Mouse (Mus musculus) cerebellum, adult 2 months (tissue): ENCODE results near the gene Dazap1. TPM values are rescaled to one million over a fixed set of nuclear protein-coding genes. Genes with fewer than 3 reads are reported as not detected.
A peak's percentile ranks its signal among the peaks of the same experiment; 100 is the strongest.

ENCODE experiments used
- DNase-seq, 2 experiments: peaks; one replicate each; pipeline ENCODE4 v3.0.0; 2021
- H3K27ac ChIP-seq: fragments of 200-500 bp; 2 replicates; pipeline ENCODE4 v1.5.1; 2012; ENCODE audit warnings: low read length, control low read depth, inconsistent platforms; ENCODE audit not compliant: insufficient read depth
- H3K27me3 ChIP-seq: fragments of 200-500 bp; 2 replicates; pipeline ENCODE4 v1.6.1; 2012; ENCODE audit warnings: inconsistent platforms, mild to moderate bottlenecking, low read length, moderate library complexity; ENCODE audit not compliant: control insufficient read depth, insufficient read depth
- H3K4me1 ChIP-seq: fragments of 200-500 bp; 2 replicates; pipeline ENCODE4 v1.6.1; 2011; ENCODE audit warnings: low read length; ENCODE audit not compliant: control insufficient read depth, insufficient read depth
- H3K4me3 ChIP-seq: fragments of 200-500 bp; replicated peaks from 2 replicates; pipeline ENCODE3; 2011; ENCODE audit warnings: mild to moderate bottlenecking, low read depth, low read length, control low read depth; ENCODE audit not compliant: insufficient read depth
- CTCF ChIP-seq: fragments of 200-500 bp; IDR thresholded peaks from 2 replicates; pipeline ENCODE4 v1.5.1; 2011; ENCODE audit warnings: low read depth, mild to moderate bottlenecking, control low read depth, low read length, moderate library complexity, borderline replicate concordance; ENCODE audit not compliant: insufficient read depth
- POLR2A ChIP-seq: fragments of 200-500 bp; IDR thresholded peaks from 2 replicates; pipeline ENCODE4 v1.6.1; 2011; ENCODE audit warnings: low read length, control low read depth, borderline replicate concordance; ENCODE audit not compliant: insufficient read depth
- WGBS: fragments of 180-500 bp; shearing (Covaris S2); methylation state at CpG from one replicate; pipeline ENCODE4 v1.1.7; 2018; 5-methylcytosine and 5-hydroxymethylcytosine counted together
- polyA plus RNA-seq: library from polyadenylated mRNA; depleted of rRNA; stranded (reverse); fragments of >200 nt; gene quantifications from 2 replicates; pipeline ENCODE4 v1.2.3, GENCODE M21; 2012; rRNA removed

The Dazap1 gene
- polyA plus RNA-seq, 1 experiment, result 90.2 TPM

GRCm38 (mm10) chr10:80329273-80330081 lies 68.2 kb downstream of the Dazap1 start, which contains the start of the genes Pcsk4 and Reep6:
Gene Pcsk4, minus strand, starts transcription at chr10:80329498.
Gene Reep6, plus strand, starts transcription at chr10:80329953.
- peaks cover 29% of the 10 kb centered on the region for H3K4me1 ChIP-seq
- H3K27ac ChIP-seq, result no peak within 1 kb of the TSS
- no peaks in the 10 kb centered on the region for H3K27me3 ChIP-seq
- H3K4me3 ChIP-seq, result peak within 1 kb of the TSS; percentile 64
- TF ChIP-seq POLR2A, result no peak
- TF ChIP-seq CTCF, result no peak
- DNase-seq, result peak; percentile 91 to 96
- WGBS, result 5% methylated on average over 36 of the region's 36 CpGs

DNA sequence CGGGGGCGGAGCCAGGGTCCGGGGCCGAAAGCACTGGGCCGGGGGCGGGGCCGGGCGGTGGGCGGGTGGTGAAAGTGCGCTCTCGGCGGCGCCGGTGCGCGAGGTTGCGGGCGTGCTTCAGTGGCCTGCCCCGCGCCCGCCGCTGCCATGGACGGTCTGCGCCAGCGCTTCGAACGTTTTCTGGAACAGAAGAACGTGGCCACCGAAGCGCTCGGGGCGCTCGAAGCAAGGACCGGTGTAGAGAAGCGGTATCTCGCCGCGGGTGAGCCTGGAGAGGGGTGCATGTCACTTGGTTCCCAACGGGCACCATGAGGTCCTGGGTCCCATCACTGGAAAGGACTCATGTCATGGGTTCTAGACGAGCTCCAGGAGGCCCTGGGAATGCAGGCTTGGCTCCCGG lies 68.8 kb downstream of the Dazap1 start:
- H3K4me1 ChIP-seq, result peaks cover 29% of the 10 kb centered on the region
- no peaks in the 10 kb centered on the region for H3K27me3 ChIP-seq
- TF ChIP-seq POLR2A (no peak), CTCF (no peak)
- no peak overlapping the region for H3K27ac ChIP-seq
- WGBS, result 2% methylated on average over 41 of the region's 41 CpGs
- peak overlapping the region; percentile 64 for H3K4me3 ChIP-seq
- DNase-seq, result no peak

DNA sequence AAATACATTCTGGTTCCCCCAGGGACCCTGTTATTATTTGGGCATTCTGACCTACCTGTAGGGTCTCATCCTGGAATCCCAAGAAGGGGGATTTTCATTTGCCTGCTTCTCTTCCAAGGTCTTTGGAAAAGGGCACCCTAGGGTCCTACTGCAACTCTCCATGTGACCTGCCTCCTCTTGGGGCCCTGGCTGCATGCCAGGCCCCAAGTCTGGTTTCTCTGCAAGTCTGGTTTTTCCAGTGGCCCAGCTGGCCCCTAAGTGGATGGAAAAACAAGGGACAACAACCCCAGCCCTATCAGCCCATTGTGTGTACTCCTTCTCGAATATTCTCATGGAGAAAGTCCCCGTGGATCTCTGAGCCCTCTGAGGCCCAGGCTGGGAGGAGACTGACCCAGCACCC lies 69.6 kb downstream of the Dazap1 start:
- no peak for DNase-seq
- 75% methylated on average over 2 of the region's 2 CpGs for WGBS
- H3K4me1 ChIP-seq, result peaks cover 29% of the 10 kb centered on the region
- H3K4me3 ChIP-seq, result no peak overlapping the region
- H3K27me3 ChIP-seq, result no peaks in the 10 kb centered on the region
- no peak overlapping the region for H3K27ac ChIP-seq
- TF ChIP-seq CTCF (no peak), POLR2A (no peak)

DNA sequence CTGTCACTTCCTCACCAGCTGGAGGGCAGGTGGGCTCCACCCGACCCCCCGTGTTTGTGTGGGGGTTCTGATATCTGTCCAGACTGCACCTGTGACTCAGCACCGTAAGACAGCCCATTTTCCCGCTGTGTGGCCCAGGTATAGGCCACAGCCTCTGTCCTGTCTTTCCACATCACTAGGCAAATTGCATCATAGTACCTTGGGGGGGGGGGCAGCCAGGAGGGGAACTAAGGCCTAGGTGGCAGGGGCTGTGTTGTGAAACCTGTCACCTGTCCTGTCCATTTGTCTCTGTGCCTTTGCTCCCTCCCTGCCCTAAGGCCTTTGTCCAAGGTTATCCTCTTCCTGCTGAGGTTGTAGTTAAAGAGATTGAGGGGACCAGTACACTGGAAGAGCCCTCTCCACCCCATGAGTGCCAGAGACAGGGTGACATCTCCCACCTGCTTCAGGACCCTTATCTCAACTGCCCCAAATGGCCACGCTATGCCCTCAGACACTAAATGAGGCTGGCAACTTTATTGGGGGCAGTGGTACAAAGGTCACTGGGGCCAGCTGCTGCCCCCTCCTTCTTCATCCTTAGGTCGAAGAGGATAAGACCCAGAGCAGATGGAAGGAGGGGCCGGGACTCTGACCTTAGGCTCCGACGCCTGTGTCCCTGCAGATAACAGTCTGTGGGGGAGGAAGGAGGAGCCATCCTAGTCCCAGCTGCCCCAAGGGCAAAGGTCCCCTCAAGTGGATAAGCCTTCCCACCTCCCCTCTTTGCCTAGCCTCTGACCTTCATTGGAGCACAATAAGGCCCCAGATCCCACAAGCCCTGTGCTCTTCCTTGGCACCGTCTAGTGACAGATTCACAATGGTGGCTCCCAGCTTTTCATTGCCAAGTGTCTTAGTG lies 70.6 kb downstream of the Dazap1 start:
- DNase-seq, result peak in 1 of 2 experiments; percentile 67
- Histone ChIP-seq H3K4me3 (no peak overlapping the region), H3K27me3 (no peaks in the 10 kb centered on the region), H3K4me1 (peaks cover 29% of the 10 kb centered on the region), H3K27ac (peak overlapping the region; percentile 74)
- 41% methylated on average over 10 of the region's 10 CpGs for WGBS
- TF ChIP-seq CTCF (no peak), POLR2A (no peak)

GRCm38 (mm10) chr10:80332525-80332989 lies 71.3 kb downstream of the Dazap1 start:
- H3K27ac ChIP-seq, result peak overlapping the region; percentile 74
- WGBS, result 19% methylated on average over 5 of the region's 5 CpGs
- TF ChIP-seq CTCF (no peak), POLR2A (0 out of 2 replicates have a peak, but pooled peaks have one; percentile 28)
- H3K27me3 ChIP-seq, result no peaks in the 10 kb centered on the region
- H3K4me3 ChIP-seq, result no peak overlapping the region
- H3K4me1 ChIP-seq, result peaks cover 29% of the 10 kb centered on the region
- peak; percentile 65 to 77 for DNase-seq

DNA sequence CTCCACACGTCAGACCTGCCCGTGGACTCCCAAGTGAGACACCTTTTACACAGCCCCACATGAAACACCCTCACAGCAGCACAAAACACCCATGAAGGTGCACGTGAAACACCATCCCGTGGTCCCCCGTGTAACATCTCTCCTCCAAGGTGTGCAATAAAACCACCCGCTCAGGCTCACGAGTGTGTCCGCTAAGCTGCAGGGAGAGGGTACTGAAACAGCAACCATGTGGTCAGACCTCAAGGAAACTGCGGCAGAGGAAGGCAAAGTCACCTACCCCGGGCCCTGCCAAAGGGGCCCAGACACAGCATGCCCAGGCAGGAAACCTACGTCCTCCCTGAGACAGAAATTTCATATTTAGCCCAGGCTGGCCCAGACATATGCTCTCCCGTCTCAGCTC lies 75.0 kb downstream of the Dazap1 start:
- peaks cover 25% of the 10 kb centered on the region for H3K4me1 ChIP-seq
- 91% methylated on average over 12 of the region's 12 CpGs for WGBS

More for the DNA sequence above, 75.0 kb downstream of the Dazap1 start:
- no peaks in the 10 kb centered on the region for H3K27me3 ChIP-seq
- H3K4me3 ChIP-seq, result no peak overlapping the region
- H3K27ac ChIP-seq, result no peak overlapping the region
- DNase-seq, result no peak
- no peak for TF ChIP-seq CTCF

Other genes with a start within 250 kb of the Dazap1 start
- 2.2 and 2.7 TPM in 2 replicates for gene Arhgap45, start 244.8 kb upstream of the Dazap1 start, polyA plus RNA-seq
- gene Polr2e, start 221.7 kb upstream of the Dazap1 start, polyA plus RNA-seq, result 224 and 231 TPM in 2 replicates
- gene Gpx4, start 214.3 kb upstream of the Dazap1 start, polyA plus RNA-seq, result 888 and 964 TPM in 2 replicates
- 25.4 and 28.9 TPM in 2 replicates for gene Sbno2, start 155.9 kb upstream of the Dazap1 start, polyA plus RNA-seq
- gene Stk11, start 145.7 kb upstream of the Dazap1 start, polyA plus RNA-seq, result 110 and 112 TPM in 2 replicates
- gene Atp5d, start 122.9 kb upstream of the Dazap1 start, polyA plus RNA-seq, result 736 and 758 TPM in 2 replicates
- 147 and 151 TPM in 2 replicates for gene Cbarp, start 120.7 kb upstream of the Dazap1 start, polyA plus RNA-seq
- 26.1 and 26.5 TPM in 2 replicates for gene Midn, start 113.2 kb upstream of the Dazap1 start, polyA plus RNA-seq
- 240 and 261 TPM in 2 replicates for gene Cirbp, start 95.5 kb upstream of the Dazap1 start, polyA plus RNA-seq
- 16.4 and 18.0 TPM in 2 replicates for gene 1600002K03Rik, start 88.5 kb upstream of the Dazap1 start, polyA plus RNA-seq
- gene Efna2, start 82.0 kb upstream of the Dazap1 start, polyA plus RNA-seq, result 10.2 and 10.7 TPM in 2 replicates
- gene Mum1, start 35.1 kb upstream of the Dazap1 start, polyA plus RNA-seq, result 41.1 and 42.5 TPM in 2 replicates
- gene Ndufs7, start 12.4 kb upstream of the Dazap1 start, polyA plus RNA-seq, result 668 and 680 TPM in 2 replicates
- 52.9 and 54.5 TPM in 2 replicates for gene Gamt, start 474 bp upstream of the Dazap1 start, polyA plus RNA-seq
- 1,303 and 1,454 TPM in 2 replicates for gene Rps15, start 31.0 kb downstream of the Dazap1 start, polyA plus RNA-seq
- 67.1 and 69.1 TPM in 2 replicates for gene Apc2, start 34.5 kb downstream of the Dazap1 start, polyA plus RNA-seq
- 49.7 and 51.1 TPM in 2 replicates for gene 2310011J03Rik, start 59.1 kb downstream of the Dazap1 start, polyA plus RNA-seq
- gene Pcsk4, start 68.0 kb downstream of the Dazap1 start, polyA plus RNA-seq, result 13.7 and 14.1 TPM in 2 replicates
- 9.0 and 10.3 TPM in 2 replicates for gene Reep6, start 68.5 kb downstream of the Dazap1 start, polyA plus RNA-seq
- 7.9 and 10.8 TPM in 2 replicates for gene Adamtsl5, start 86.9 kb downstream of the Dazap1 start, polyA plus RNA-seq
- gene Plk5, start 95.0 kb downstream of the Dazap1 start, polyA plus RNA-seq, result 145 and 151 TPM in 2 replicates
- gene Mex3d, start 126.2 kb downstream of the Dazap1 start, polyA plus RNA-seq, result 16.1 and 16.2 TPM in 2 replicates
- 193 and 199 TPM in 2 replicates for gene Mbd3, start 138.1 kb downstream of the Dazap1 start, polyA plus RNA-seq
- gene Uqcr11, start 145.3 kb downstream of the Dazap1 start, polyA plus RNA-seq, result 1,410 and 1,545 TPM in 2 replicates
- gene Tcf3, start 172.2 kb downstream of the Dazap1 start, polyA plus RNA-seq, result 34.2 and 38.8 TPM in 2 replicates
- gene Onecut3, start 233.3 kb downstream of the Dazap1 start, polyA plus RNA-seq, result 0.36 and 0.46 TPM in 2 replicates